Mouse (Mus musculus) right cerebral cortex, postnatal 10 days (tissue): ENCODE results near the gene Mblac1.
A peak's percentile ranks its signal among the peaks of the same experiment; 100 is the strongest.

Source experiments
- DNase-seq, 2 experiments: peaks; one replicate each; pipeline ENCODE4 v3.0.0; 2021; ENCODE audit warnings: low spot score in 2 of 2

Gene Mblac1

GRCm38 (mm10) chr5:138193771-138194727, at the start of gene Mblac1:
Gene Mblac1 (plus strand): TSS chr5:138194314.
- peak; percentile 83 to 84 for DNase-seq

GRCm38 (mm10) chr5:138154390-138154789, 39.7 kb upstream of the Mblac1 start:
- DNase-seq, result no peak

GRCm38 (mm10) chr5:138155443-138155976, 38.6 kb upstream of the Mblac1 start, which contains the start of gene Zfp113:
Gene Zfp113 (minus strand): TSS chr5:138155744.
- peak; percentile 92 to 95 for DNase-seq

GRCm38 (mm10) chr5:138160224-138160762, 33.8 kb upstream of the Mblac1 start:
- no peak for DNase-seq

- peak; percentile 97 for DNase-seq
Measured at GRCm38 (mm10) chr5:138160842-138161665, 33.1 kb upstream of the Mblac1 start, which contains the start of gene Cops6. Gene Cops6 (plus strand): TSS chr5:138161071.

GRCm38 (mm10) chr5:138163046-138163445, 31.1 kb upstream of the Mblac1 start:
- no peak for DNase-seq

GRCm38 (mm10) chr5:138163610-138164009, 30.5 kb upstream of the Mblac1 start:
- DNase-seq, result no peak

- no peak for DNase-seq
Measured at GRCm38 (mm10) chr5:138165594-138165993, 28.5 kb upstream of the Mblac1 start.

GRCm38 (mm10) chr5:138170936-138171561, 23.1 kb upstream of the Mblac1 start:
- peak; percentile 97 to 98 for DNase-seq

GRCm38 (mm10) chr5:138171695-138172491, 22.2 kb upstream of the Mblac1 start, which contains the start of the genes Ap4m1 and Mcm7:
Gene Ap4m1 (plus strand): TSS chr5:138172002.
Gene Mcm7 (minus strand): TSS chr5:138172422.
- DNase-seq, result peak; percentile 99

GRCm38 (mm10) chr5:138173217-138173616, 20.9 kb upstream of the Mblac1 start:
- DNase-seq, result no peak

GRCm38 (mm10) chr5:138186950-138187638, 7.0 kb upstream of the Mblac1 start, which contains the start of the genes Taf6 and Cnpy4:
Gene Taf6 (minus strand): TSS chr5:138187451.
Gene Cnpy4 (plus strand): TSS chr5:138187485.
- peak; percentile 89 to 90 for DNase-seq

GRCm38 (mm10) chr5:138187661-138188306, 6.3 kb upstream of the Mblac1 start:
- DNase-seq, result peak; percentile 83 to 91

- peak; percentile 56 to 58 for DNase-seq
Measured at GRCm38 (mm10) chr5:138194755-138195345, 736 bp downstream of the Mblac1 start.

GRCm38 (mm10) chr5:138195463-138195862, 1.3 kb downstream of the Mblac1 start:
- DNase-seq, result peak in 1 of 2 experiments; percentile 20

- no peak for DNase-seq
Measured at GRCm38 (mm10) chr5:138199576-138199975, 5.5 kb downstream of the Mblac1 start.

GRCm38 (mm10) chr5:138202086-138202485, 8.0 kb downstream of the Mblac1 start:
- no peak for DNase-seq

- DNase-seq, result no peak
Measured at GRCm38 (mm10) chr5:138207253-138207652, 13.1 kb downstream of the Mblac1 start.
